Mouse (Mus musculus) mammary gland, adult 2 months (tissue): ENCODE results near the gene 7530416G11Rik. TPM values are rescaled to one million over a fixed set of nuclear protein-coding genes. Genes with fewer than 3 reads are reported as not detected.

Source experiments
- polyA plus RNA-seq: library from polyadenylated mRNA; depleted of rRNA; stranded (reverse); fragments of >200 nt; gene quantifications from 2 replicates; pipeline ENCODE4 v1.2.3, GENCODE M21; 2012; ENCODE audit warnings: low replicate concordance; rRNA removed

7530416G11Rik gene
- not detected in 2 replicates for polyA plus RNA-seq

GRCm38 (mm10) chr15:85503127-85503526 lies at the start of gene 7530416G11Rik:
Gene 7530416G11Rik (minus strand): TSS chr15:85503227.

Other genes with a start within 250 kb of the 7530416G11Rik start
- gene Atxn10, start 167.0 kb downstream of the 7530416G11Rik start, polyA plus RNA-seq = 85.8 and 137 TPM in 2 replicates
- 10.2 and 15.4 TPM in 2 replicates for gene Wnt7b, start 79.2 kb upstream of the 7530416G11Rik start, polyA plus RNA-seq
- 2.5 and 6.1 TPM in 2 replicates for gene Ppara, start 231.8 kb upstream of the 7530416G11Rik start, polyA plus RNA-seq